Comparison of ENCODE assay signal across 25 mouse cellular contexts in the genomic region with DNA sequence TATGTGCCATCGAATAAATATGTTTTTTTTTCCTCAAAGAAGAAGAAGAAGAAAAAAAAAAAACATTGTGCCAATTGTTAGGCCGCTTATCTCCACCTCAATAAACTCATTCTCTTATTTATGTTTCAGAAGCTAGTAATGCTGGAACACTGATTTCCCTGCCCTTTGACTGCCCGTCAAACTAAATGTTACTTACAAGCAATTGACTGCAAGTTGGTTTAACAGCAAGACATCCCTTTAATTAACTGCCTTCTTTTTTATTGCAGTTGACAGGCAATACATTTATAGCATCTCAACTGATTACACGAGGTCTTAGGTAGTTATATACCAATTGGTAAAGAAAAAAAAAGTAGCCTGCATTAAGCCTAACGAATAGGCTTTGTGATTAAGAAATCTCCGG.
"Had no signal": no experiment of that assay in that cellular context is flagged by ENCODE, and none has a peak within 500 bp of the region (broad histone marks: within the 10 kb centered on the region; RNA-seq: fewer than 3 reads in every experiment).

No protein-coding gene starts in this region.

- ATAC-seq: hindbrain, embryonic 16.5 days; inflammation-experienced regulatory T-cells, adult 6 months had no signal

- H3K36me3 ChIP-seq: heart, embryonic 10.5 days; heart, embryonic 12.5 days; hindbrain, embryonic 10.5 days; hindbrain, embryonic 12.5 days; kidney, embryonic 15.5 days; limb, embryonic 13.5 days; limb, embryonic 15.5 days had no signal

- H3K4me1 ChIP-seq: limb, embryonic 15.5 days had no signal

- DNase-seq: gastrocnemius, adult 2 months; gastrocnemius, postnatal 10 days; gastrocnemius, postnatal 25 days; heart, adult 18-20 months; heart, postnatal 10 days; heart, postnatal 4 days; kidney, adult 11 months; kidney, adult 2 months; kidney, adult 9 months; kidney, postnatal 14 days; kidney, postnatal 36 days; layer of hippocampus, adult 9-11 months; layer of hippocampus, postnatal 36 days; left cerebral cortex, postnatal 4 days had no signal

- H3K9ac ChIP-seq: heart, embryonic 12.5 days; hindbrain, embryonic 12.5 days; hindbrain, embryonic 14.5 days; kidney, embryonic 15.5 days; limb, embryonic 13.5 days; limb, embryonic 15.5 days had no signal

- H3K9me3 ChIP-seq: heart, embryonic 10.5 days; heart, embryonic 12.5 days; hindbrain, embryonic 10.5 days; hindbrain, embryonic 12.5 days; kidney, embryonic 15.5 days; limb, embryonic 13.5 days; limb, embryonic 15.5 days had no signal

- H3K4me2 ChIP-seq: heart, embryonic 12.5 days; hindbrain, embryonic 12.5 days; hindbrain, embryonic 14.5 days; kidney, embryonic 15.5 days; limb, embryonic 13.5 days; limb, embryonic 15.5 days had no signal

- H3K27ac ChIP-seq: gastrocnemius, adult 2 months; heart, embryonic 10.5 days; hindbrain, embryonic 10.5 days; hindbrain, embryonic 12.5 days; kidney, embryonic 15.5 days; kidney, postnatal 0 days; limb, embryonic 13.5 days; limb, embryonic 15.5 days had no signal

- H3K4me3 ChIP-seq: gastrocnemius, adult 2 months; heart, embryonic 10.5 days; heart, embryonic 12.5 days; hindbrain, embryonic 10.5 days; hindbrain, embryonic 12.5 days; kidney, embryonic 15.5 days; limb, embryonic 13.5 days; limb, embryonic 15.5 days had no signal

- H3K27me3 ChIP-seq: heart, embryonic 12.5 days; hindbrain, embryonic 12.5 days; kidney, embryonic 15.5 days; limb, embryonic 13.5 days; limb, embryonic 15.5 days had no signal
